Mouse (Mus musculus) neural tube, embryonic 12.5 days (tissue): ENCODE data around the gene Rps26. TPM values are rescaled to one million over a fixed set of nuclear protein-coding genes. Genes with fewer than 3 reads are reported as not detected.

Experiments
- ATAC-seq: fragments of 200-750 bp; cut with Nextera tagmentation; 2 replicates; pipeline ENCODE4 v1.8.0; 2017; ENCODE audit warnings: low read depth, mild to moderate bottlenecking, moderate TSS enrichment, moderate library complexity; ENCODE audit not compliant: low FRiP score
- H3K27ac ChIP-seq: fragments of 300-500 bp; sonication (generic); 2 replicates; pipeline ENCODE4 v1.5.1; 2016
- H3K27me3 ChIP-seq: fragments of 300-500 bp; sonication (generic); replicated peaks from 2 replicates; pipeline ENCODE4 v1.6.1; 2016; ENCODE audit warnings: mild to moderate bottlenecking
- H3K36me3 ChIP-seq: fragments of 300-500 bp; sonication (generic); 2 replicates; pipeline ENCODE4 v1.6.1; 2016; ENCODE audit warnings: mild to moderate bottlenecking
- H3K4me1 ChIP-seq: fragments of 300-500 bp; sonication (generic); 2 replicates; pipeline ENCODE4 v1.6.1; 2016
- H3K4me2 ChIP-seq: fragments of 300-500 bp; sonication (generic); replicated peaks from 2 replicates; pipeline ENCODE4 v1.6.1; 2016; ENCODE audit warnings: mild to moderate bottlenecking
- H3K4me3 ChIP-seq: fragments of 300-500 bp; sonication (generic); 2 replicates; pipeline ENCODE4 v1.5.1; 2016
- H3K9ac ChIP-seq: fragments of 300-500 bp; sonication (generic); 2 replicates; pipeline ENCODE4 v1.6.1; 2016; ENCODE audit warnings: mild to moderate bottlenecking
- H3K9me3 ChIP-seq: fragments of 300-500 bp; sonication (generic); 2 replicates; pipeline ENCODE4 v1.6.1; 2016; ENCODE audit warnings: mild to moderate bottlenecking
- WGBS: fragments of 180-500 bp; shearing (Covaris S2); methylation state at CpG from one replicate; pipeline ENCODE4 v1.1.7; 2016; 5-methylcytosine and 5-hydroxymethylcytosine counted together
- microRNA-seq: library from miRNA; unstranded; fragments of <30 nt; microRNA quantifications from one replicate; pipeline ENCODE4, GENCODE M21; 2017
- polyA plus RNA-seq: library from polyadenylated mRNA; unstranded; fragments of >200 nt; fragmentation: Nextera tagmentation; extraction: Ambion mirVana; gene quantifications from 2 replicates; pipeline ENCODE4 v1.2.1, GENCODE M21; 2016

The Rps26 gene
- polyA plus RNA-seq, 1 experiment from 2014 or later = 498 TPM

GRCm38 (mm10) chr10:128575063-128575462, 51.5 kb downstream of the Rps26 start:
- Histone ChIP-seq H3K4me3 (no peak overlapping the region), H3K27ac (no peak overlapping the region), H3K9ac (no peak overlapping the region), H3K9me3 (no peaks in the 10 kb centered on the region), H3K4me1 (no peaks in the 10 kb centered on the region), H3K4me2 (no peak overlapping the region), H3K36me3 (no peaks in the 10 kb centered on the region), H3K27me3 (no peaks in the 10 kb centered on the region)
- ATAC-seq = no peak
- 89% methylated on average over 2 of the region's 2 CpGs for WGBS

Small RNAs within 50 kb of the gene (microRNA-seq; reads per million reads assigned to microRNA genes)
- gene Mir6917 = not detected

Other genes with a start within 250 kb of the Rps26 start
- 10.2 and 13.2 TPM in 2 replicates for gene Ankrd52, start 249.6 kb downstream of the Rps26 start, polyA plus RNA-seq
- not detected in 2 replicates for gene Slc39a5, start 225.5 kb downstream of the Rps26 start, polyA plus RNA-seq
- 109 and 115 TPM in 2 replicates for gene Nabp2, start 215.3 kb downstream of the Rps26 start, polyA plus RNA-seq
- 61.3 and 61.4 TPM in 2 replicates for gene Rnf41, start 215.1 kb downstream of the Rps26 start, polyA plus RNA-seq
- gene Smarcc2, start 167.5 kb downstream of the Rps26 start, polyA plus RNA-seq = 174 and 177 TPM in 2 replicates
- gene Myl6, start 132.6 kb downstream of the Rps26 start, polyA plus RNA-seq = 879 and 909 TPM in 2 replicates
- 3.1 and 3.9 TPM in 2 replicates for gene Myl6b, start 128.1 kb downstream of the Rps26 start, polyA plus RNA-seq
- 38.3 and 45.3 TPM in 2 replicates for gene Esyt1, start 100.9 kb downstream of the Rps26 start, polyA plus RNA-seq
- 18.9 and 20.3 TPM in 2 replicates for gene Zc3h10, start 79.0 kb downstream of the Rps26 start, polyA plus RNA-seq
- gene Rpl41, start 77.4 kb downstream of the Rps26 start, polyA plus RNA-seq = 2,521 and 2,605 TPM in 2 replicates
- gene Pa2g4, start 60.8 kb downstream of the Rps26 start, polyA plus RNA-seq = 155 and 156 TPM in 2 replicates
- gene Erbb3, start 37.1 kb downstream of the Rps26 start, polyA plus RNA-seq = 14.6 and 16.0 TPM in 2 replicates
- 7.9 and 8.3 TPM in 2 replicates for gene Ikzf4, start 19.2 kb upstream of the Rps26 start, polyA plus RNA-seq
- gene Suox, start 47.3 kb upstream of the Rps26 start, polyA plus RNA-seq = 13.9 and 15.6 TPM in 2 replicates
- 90.8 and 101 TPM in 2 replicates for gene Rab5b, start 69.5 kb upstream of the Rps26 start, polyA plus RNA-seq
- gene Pmel, start 77.4 kb upstream of the Rps26 start, polyA plus RNA-seq = 2.4 and 3.7 TPM in 2 replicates
- 64.0 and 65.8 TPM in 2 replicates for gene Cdk2, start 78.3 kb upstream of the Rps26 start, polyA plus RNA-seq
- 5.5 and 6.8 TPM in 2 replicates for gene Dgka, start 118.1 kb upstream of the Rps26 start, polyA plus RNA-seq
- gene Pym1, start 121.1 kb upstream of the Rps26 start, polyA plus RNA-seq = 49.1 and 50.5 TPM in 2 replicates
- 0.28 and 0.54 TPM in 2 replicates for gene Mmp19, start 164.2 kb upstream of the Rps26 start, polyA plus RNA-seq
- gene Dnajc14, start 177.3 kb upstream of the Rps26 start, polyA plus RNA-seq = 60.2 and 63.3 TPM in 2 replicates
- 18.7 and 19.7 TPM in 2 replicates for gene Tmem198b, start 177.6 kb upstream of the Rps26 start, polyA plus RNA-seq
- 198 and 235 TPM in 2 replicates for gene Sarnp, start 190.6 kb upstream of the Rps26 start, polyA plus RNA-seq
- 31.2 and 37.2 TPM in 2 replicates for gene Ormdl2, start 194.9 kb upstream of the Rps26 start, polyA plus RNA-seq